Mouse (Mus musculus) embryonic fibroblast, embryonic 13.5 days (primary cell): ENCODE results near the gene Cnot6.

Source experiments
- CTCF ChIP-seq: IDR thresholded peaks from 2 replicates; pipeline ENCODE4 v1.5.1; 2011; ENCODE audit warnings: mild to moderate bottlenecking, control low read depth, low read length, moderate library complexity, borderline replicate concordance; ENCODE audit not compliant: insufficient read depth
- POLR2A ChIP-seq: IDR thresholded peaks from 2 replicates; pipeline ENCODE4 v1.6.1; 2011; ENCODE audit warnings: low read depth, mild to moderate bottlenecking, control low read depth, low read length, moderate library complexity

DNA sequence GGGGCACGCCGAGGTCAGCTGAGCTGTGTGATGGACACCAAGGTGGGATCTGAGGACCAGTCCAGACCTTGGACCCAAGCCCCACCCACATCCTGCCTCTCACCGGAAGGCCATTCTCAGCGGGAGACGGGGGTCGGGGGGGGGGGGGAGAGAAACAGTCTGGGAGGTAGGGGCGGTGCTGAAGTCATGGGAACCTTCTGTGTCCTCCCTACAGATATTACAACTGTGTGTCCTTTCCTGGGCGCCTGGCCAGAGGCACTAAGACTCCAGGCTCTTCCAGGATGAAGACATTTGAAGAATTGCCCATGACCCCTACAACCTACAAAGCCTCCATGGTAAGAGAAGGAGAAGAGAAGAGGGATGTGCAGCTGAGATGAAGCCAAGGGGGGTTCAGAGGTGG, 66.8 kb downstream of the Cnot6 start:
- TF ChIP-seq CTCF (no peak), POLR2A (no peak)
